Mouse (Mus musculus): Measurements from ENCODE around the gene Cd151.
A peak's percentile ranks its signal among the peaks of the same experiment; 100 is the strongest.

The Cd151 gene

GRCm38 (mm10) chr7:141467230-141468030 lies at the start of gene Cd151:
TSS of gene Cd151 (plus strand) at chr7:141467392.
- DNase-seq (ENCODE audit: low read depth, low spot score): peak; percentile 79

- no peak for DNase-seq (ENCODE audit: low read depth, low spot score)
Observed at GRCm38 (mm10) chr7:141417731-141418681, 49.2 kb upstream of the Cd151 start.

GRCm38 (mm10) chr7:141418970-141419369 lies 48.2 kb upstream of the Cd151 start:
- no peak for DNase-seq (ENCODE audit: low read depth, low spot score)

GRCm38 (mm10) chr7:141420030-141420702 lies 47.0 kb upstream of the Cd151 start:
- DNase-seq (ENCODE audit: low read depth, low spot score): no peak

- DNase-seq (ENCODE audit: low read depth, low spot score): no peak
Observed at GRCm38 (mm10) chr7:141423811-141424210, 43.4 kb upstream of the Cd151 start.

GRCm38 (mm10) chr7:141426948-141427730 lies 40.1 kb upstream of the Cd151 start:
- no peak for DNase-seq (ENCODE audit: low read depth, low spot score)

- DNase-seq (ENCODE audit: low read depth, low spot score): no peak
Observed at GRCm38 (mm10) chr7:141428701-141429100, 38.5 kb upstream of the Cd151 start.

- DNase-seq (ENCODE audit: low read depth, low spot score): no peak
Observed at GRCm38 (mm10) chr7:141429310-141429709, 37.9 kb upstream of the Cd151 start, which contains the start of gene Cend1. TSS of gene Cend1 (minus strand) at chr7:141429491.

GRCm38 (mm10) chr7:141429840-141430584 lies 37.2 kb upstream of the Cd151 start:
- no peak for DNase-seq (ENCODE audit: low read depth, low spot score)

GRCm38 (mm10) chr7:141430585-141431240 lies 36.5 kb upstream of the Cd151 start:
- no peak for DNase-seq (ENCODE audit: low read depth, low spot score)

GRCm38 (mm10) chr7:141431434-141432185 lies 35.6 kb upstream of the Cd151 start:
- DNase-seq (ENCODE audit: low read depth, low spot score): no peak

GRCm38 (mm10) chr7:141432186-141432611 lies 35.0 kb upstream of the Cd151 start:
- no peak for DNase-seq (ENCODE audit: low read depth, low spot score)

GRCm38 (mm10) chr7:141432741-141433516 lies 34.3 kb upstream of the Cd151 start:
- DNase-seq (ENCODE audit: low read depth, low spot score): no peak

GRCm38 (mm10) chr7:141433517-141434400 lies 33.4 kb upstream of the Cd151 start:
- no peak for DNase-seq (ENCODE audit: low read depth, low spot score)

- no peak for DNase-seq (ENCODE audit: low read depth, low spot score)
Observed at GRCm38 (mm10) chr7:141434464-141434863, 32.7 kb upstream of the Cd151 start.

GRCm38 (mm10) chr7:141435129-141435855 lies 31.9 kb upstream of the Cd151 start:
- DNase-seq (ENCODE audit: low read depth, low spot score): peak; percentile 68
